Mouse (Mus musculus) kidney, embryonic 16.5 days (tissue): ENCODE data around the gene Gamt. TPM values are rescaled to one million over a fixed set of nuclear protein-coding genes. Genes with fewer than 3 reads are reported as not detected.

Experiments used
- ATAC-seq: fragments of 200-750 bp; cut with Nextera tagmentation; 2 replicates; pipeline ENCODE4 v1.8.0; 2017; ENCODE audit warnings: moderate TSS enrichment; ENCODE audit not compliant: low FRiP score, low TSS enrichment
- H3K27ac ChIP-seq: fragments of 300-500 bp; sonication (generic); 2 replicates; pipeline ENCODE4 v1.5.1; 2014; ENCODE audit warnings: low read length
- H3K27me3 ChIP-seq: fragments of 300-500 bp; sonication (generic); 2 replicates; pipeline ENCODE4 v1.6.1; 2014; ENCODE audit warnings: low read length, control low read depth, mixed read lengths; ENCODE audit not compliant: insufficient read depth
- H3K36me3 ChIP-seq: fragments of 300-500 bp; sonication (generic); 2 replicates; pipeline ENCODE4 v1.6.1; 2014; ENCODE audit warnings: low read length, control low read depth, mixed read lengths; ENCODE audit not compliant: insufficient read depth
- H3K4me1 ChIP-seq: fragments of 300-500 bp; sonication (generic); 2 replicates; pipeline ENCODE4 v1.6.1; 2014; ENCODE audit warnings: low read length, control low read depth, mixed read lengths; ENCODE audit not compliant: insufficient read depth
- H3K4me2 ChIP-seq: fragments of 300-500 bp; sonication (generic); replicated peaks from 2 replicates; pipeline ENCODE4 v1.6.1; 2014; ENCODE audit warnings: low read depth, low read length
- H3K4me3 ChIP-seq: fragments of 300-500 bp; sonication (generic); 2 replicates; pipeline ENCODE4 v1.5.1; 2014; ENCODE audit warnings: mild to moderate bottlenecking, low read length
- H3K9ac ChIP-seq: fragments of 300-500 bp; sonication (generic); replicated peaks from 2 replicates; pipeline ENCODE4 v1.6.1; 2014; ENCODE audit warnings: low read length
- H3K9me3 ChIP-seq: fragments of 300-500 bp; sonication (generic); 2 replicates; pipeline ENCODE4 v1.6.1; 2016; ENCODE audit warnings: low read length, control low read depth
- WGBS: fragments of 180-500 bp; shearing (Covaris S2); extraction: QIAGEN DNeasy Blood & Tissue Kit; methylation state at CpG from one replicate; pipeline ENCODE4 v1.1.7; 2014; 5-methylcytosine and 5-hydroxymethylcytosine counted together
- polyA plus RNA-seq: library from polyadenylated mRNA; unstranded; fragments of >200 nt; fragmentation: Nextera tagmentation; extraction: Ambion mirVana; gene quantifications from 2 replicates; pipeline ENCODE4 v1.2.1, GENCODE M21; 2015

Gamt gene
- polyA plus RNA-seq, 1 experiment from 2014 or later: 38.3 TPM

GRCm38 (mm10) chr10:80298571-80299281 is 37.9 kb upstream of the Gamt start:
- Histone ChIP-seq H3K4me2 (peak overlapping the region; percentile 4; the same call in 1 of the 2 replicates), H3K9me3 (no peaks in the 10 kb centered on the region), H3K9ac (no peak overlapping the region), H3K36me3 (peaks cover 12% of the 10 kb centered on the region), H3K4me3 (no peak overlapping the region; the same call in 1 of the 2 replicates), H3K27ac (no peak overlapping the region), H3K4me1 (peaks cover 16% of the 10 kb centered on the region), H3K27me3 (peaks cover 52% of the 10 kb centered on the region)
- ATAC-seq: no peak
- WGBS: 5% methylated on average over 26 of the region's 26 CpGs

DNA sequence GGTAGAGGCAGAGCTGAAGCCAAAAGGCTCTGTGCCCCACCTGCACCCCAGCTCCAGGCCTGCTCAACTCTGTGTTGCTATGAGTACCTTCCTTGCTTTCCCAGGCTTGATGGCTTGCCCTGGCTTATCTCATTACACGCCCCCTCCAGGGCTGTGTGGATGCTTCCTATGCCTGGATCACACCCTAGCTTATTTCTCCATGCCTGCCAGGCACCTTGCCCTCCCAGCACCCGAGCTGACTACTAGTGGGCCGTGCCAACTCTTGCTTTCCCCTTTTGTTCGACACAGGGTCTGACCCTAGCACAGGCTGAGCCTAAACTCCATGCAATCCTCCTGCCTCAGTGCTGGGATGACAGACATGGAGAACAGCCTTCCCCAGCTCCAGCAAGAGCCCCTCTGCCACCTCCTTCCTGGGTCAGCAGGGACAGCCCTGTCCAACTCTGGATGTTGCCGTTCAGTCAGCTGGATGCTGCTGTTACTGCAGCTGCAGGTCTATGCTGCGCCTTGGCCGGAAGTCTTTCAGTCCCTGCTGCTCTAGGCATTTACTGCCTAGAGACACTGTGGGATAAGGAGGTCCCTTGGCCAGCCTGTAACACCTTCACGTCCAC is 36.8 kb upstream of the Gamt start:
- Histone ChIP-seq H3K36me3 (peaks cover 15% of the 10 kb centered on the region), H3K4me3 (no peak overlapping the region), H3K9me3 (no peaks in the 10 kb centered on the region), H3K27me3 (peaks cover 50% of the 10 kb centered on the region), H3K4me2 (no peak overlapping the region), H3K4me1 (peaks cover 21% of the 10 kb centered on the region), H3K27ac (no peak overlapping the region), H3K9ac (no peak overlapping the region)
- ATAC-seq: no peak
- WGBS: 73% methylated on average over 8 of the region's 8 CpGs

- H3K27me3 ChIP-seq: peaks cover 47% of the 10 kb centered on the region
- H3K4me1 ChIP-seq: peaks cover 16% of the 10 kb centered on the region
- ATAC-seq: no peak
- no peak overlapping the region for H3K27ac ChIP-seq
- H3K9ac ChIP-seq: no peak overlapping the region
- H3K9me3 ChIP-seq: no peaks in the 10 kb centered on the region
- H3K4me3 ChIP-seq: no peak overlapping the region
- WGBS: 78% methylated on average over 5 of the region's 5 CpGs
- peaks cover 15% of the 10 kb centered on the region for H3K36me3 ChIP-seq
- H3K4me2 ChIP-seq: no peak overlapping the region
Observed at GRCm38 (mm10) chr10:80296824-80297223, 36.0 kb upstream of the Gamt start.

DNA sequence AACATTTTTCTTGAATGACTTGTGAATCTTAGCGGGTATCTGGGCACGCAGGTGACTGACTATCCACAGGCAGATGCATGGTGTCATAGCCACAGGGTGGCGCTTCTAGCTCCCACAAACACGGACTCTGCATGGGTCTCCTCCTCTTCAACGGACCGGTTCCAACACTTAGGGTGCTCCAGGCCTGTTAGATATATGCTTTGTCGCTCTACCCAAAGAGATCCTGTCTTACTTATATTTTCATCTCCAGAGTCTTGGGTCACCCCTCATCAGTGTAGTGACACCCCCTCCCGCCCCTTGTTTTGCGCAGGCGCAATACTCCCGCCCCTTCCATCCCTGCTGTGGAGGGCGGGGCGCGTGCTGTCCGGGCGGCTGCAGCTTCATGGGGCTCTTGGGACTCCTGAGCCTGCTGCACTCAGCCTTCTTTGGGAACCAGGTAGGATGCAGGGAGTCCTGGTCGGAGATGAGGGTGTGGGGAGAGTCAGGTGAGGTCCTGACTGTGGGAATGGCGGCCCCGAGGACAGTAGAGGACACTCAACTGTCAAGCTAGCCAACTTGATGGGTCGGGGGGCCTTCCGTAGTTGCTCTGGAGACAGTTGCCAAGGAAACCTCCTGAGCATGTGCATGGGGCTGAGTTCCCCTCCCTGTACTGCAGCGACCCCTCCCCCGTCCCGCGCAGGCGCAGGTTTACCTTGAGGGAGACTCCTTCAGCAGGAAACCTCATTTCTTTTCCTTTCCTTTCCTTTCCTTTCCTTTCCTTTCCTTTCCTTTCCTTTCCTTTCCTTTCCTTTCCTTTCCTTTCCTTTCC is 35.0 kb upstream of the Gamt start, which contains the start of gene Apc2:
Gene Apc2, plus strand, starts transcription at position 360 of the 808 bp plus-strand sequence.
- Histone ChIP-seq H3K9ac (peak within 1 kb of the TSS; percentile 55), H3K4me1 (peaks cover 17% of the 10 kb centered on the region), H3K9me3 (no peaks in the 10 kb centered on the region), H3K4me3 (peak within 1 kb of the TSS; percentile 41), H3K36me3 (peaks cover 15% of the 10 kb centered on the region), H3K4me2 (peak within 1 kb of the TSS; percentile 64), H3K27me3 (peaks cover 38% of the 10 kb centered on the region), H3K27ac (0 out of 2 replicates have a peak within 1 kb of the TSS, but pooled peaks have one; percentile 3)
- ATAC-seq: peak; percentile 47
- WGBS: 1% methylated on average over 26 of the region's 26 CpGs

DNA sequence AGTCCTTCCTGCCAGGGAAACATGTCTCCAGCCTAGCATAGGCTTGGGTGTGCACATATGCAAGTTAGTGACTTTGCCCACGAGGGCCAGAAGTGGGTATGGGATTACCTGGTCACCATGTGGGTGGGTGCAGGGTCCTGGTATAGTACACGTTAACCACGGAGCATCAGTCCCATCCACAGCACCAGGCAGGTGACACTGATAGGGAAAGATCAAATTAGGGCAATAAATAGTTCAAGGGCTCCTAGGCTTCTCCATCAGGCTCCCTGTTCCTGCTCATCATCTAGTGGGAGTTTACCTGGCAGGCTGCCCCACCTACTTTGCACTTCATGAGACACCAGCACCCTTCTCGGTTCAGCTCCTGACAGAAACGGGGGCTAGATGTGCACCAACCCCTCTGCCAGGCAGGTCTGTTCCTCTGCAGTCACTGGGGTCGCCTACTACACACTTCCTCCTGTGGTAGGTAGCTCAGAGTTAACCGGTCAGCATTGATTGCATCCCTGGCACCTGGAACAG is 34.0 kb upstream of the Gamt start:
- no peak overlapping the region for H3K4me3 ChIP-seq
- peaks cover 28% of the 10 kb centered on the region for H3K27me3 ChIP-seq
- ATAC-seq: no peak
- peaks cover 15% of the 10 kb centered on the region for H3K36me3 ChIP-seq
- no peak overlapping the region for H3K9ac ChIP-seq
- H3K27ac ChIP-seq: no peak overlapping the region
- no peaks in the 10 kb centered on the region for H3K9me3 ChIP-seq
- no peak overlapping the region for H3K4me2 ChIP-seq
- peaks cover 17% of the 10 kb centered on the region for H3K4me1 ChIP-seq
- 47% methylated on average over 7 of the region's 7 CpGs for WGBS

DNA sequence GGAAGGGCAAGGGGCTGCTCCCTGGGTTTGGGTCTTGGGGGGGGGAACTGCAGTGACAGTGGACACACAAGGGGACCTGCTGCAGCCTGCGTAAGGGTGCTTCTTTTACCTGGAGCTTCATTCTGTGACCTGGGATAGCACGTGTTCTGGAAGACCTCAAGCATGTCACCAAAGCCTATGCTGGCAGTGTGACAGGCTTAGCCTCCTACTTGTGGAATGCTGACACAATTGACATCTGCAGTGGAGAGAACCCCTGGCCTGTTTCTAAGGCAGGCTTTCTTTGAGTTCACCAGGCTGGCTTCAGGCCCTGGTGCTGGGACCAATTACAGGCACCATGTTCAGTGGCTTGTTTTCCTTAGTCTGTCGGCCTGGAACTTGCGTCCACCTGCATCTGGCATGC is 33.5 kb upstream of the Gamt start:
- Histone ChIP-seq H3K9me3 (no peaks in the 10 kb centered on the region), H3K4me2 (no peak overlapping the region), H3K4me3 (no peak overlapping the region), H3K9ac (no peak overlapping the region), H3K36me3 (peaks cover 15% of the 10 kb centered on the region), H3K27ac (no peak overlapping the region), H3K27me3 (peaks cover 22% of the 10 kb centered on the region), H3K4me1 (peaks cover 17% of the 10 kb centered on the region)
- WGBS: 86% methylated on average over 4 of the region's 4 CpGs
- ATAC-seq: no peak

DNA sequence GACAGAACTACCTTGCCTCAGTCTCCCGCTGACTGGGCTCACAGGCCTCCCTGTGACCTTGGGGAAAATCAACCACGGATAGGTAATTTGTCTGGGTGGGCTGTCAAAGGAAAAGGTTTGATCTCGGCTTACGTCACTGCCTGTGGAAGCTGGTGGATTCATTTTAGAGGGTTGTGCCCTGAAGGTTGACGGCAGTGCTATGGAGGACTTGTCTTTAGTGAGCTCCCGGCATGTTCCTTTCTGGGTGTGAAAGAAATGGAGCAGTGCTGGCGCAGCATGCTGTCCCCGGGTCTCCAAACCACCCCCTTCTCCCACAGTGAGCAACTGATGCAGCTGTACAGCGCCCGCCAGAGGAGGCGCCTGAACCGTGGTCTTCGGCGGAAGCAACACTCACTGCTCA is 32.5 kb upstream of the Gamt start:
- Histone ChIP-seq H3K4me1 (peaks cover 17% of the 10 kb centered on the region), H3K4me3 (peak overlapping the region; percentile 97), H3K27ac (peak overlapping the region; percentile 87; the same call in 1 of the 2 replicates), H3K27me3 (peaks cover 13% of the 10 kb centered on the region), H3K9me3 (no peaks in the 10 kb centered on the region), H3K9ac (peak overlapping the region; percentile 99), H3K36me3 (peaks cover 19% of the 10 kb centered on the region), H3K4me2 (peak overlapping the region; percentile 82)
- no peak for ATAC-seq
- 20% methylated on average over 14 of the region's 14 CpGs for WGBS

DNA sequence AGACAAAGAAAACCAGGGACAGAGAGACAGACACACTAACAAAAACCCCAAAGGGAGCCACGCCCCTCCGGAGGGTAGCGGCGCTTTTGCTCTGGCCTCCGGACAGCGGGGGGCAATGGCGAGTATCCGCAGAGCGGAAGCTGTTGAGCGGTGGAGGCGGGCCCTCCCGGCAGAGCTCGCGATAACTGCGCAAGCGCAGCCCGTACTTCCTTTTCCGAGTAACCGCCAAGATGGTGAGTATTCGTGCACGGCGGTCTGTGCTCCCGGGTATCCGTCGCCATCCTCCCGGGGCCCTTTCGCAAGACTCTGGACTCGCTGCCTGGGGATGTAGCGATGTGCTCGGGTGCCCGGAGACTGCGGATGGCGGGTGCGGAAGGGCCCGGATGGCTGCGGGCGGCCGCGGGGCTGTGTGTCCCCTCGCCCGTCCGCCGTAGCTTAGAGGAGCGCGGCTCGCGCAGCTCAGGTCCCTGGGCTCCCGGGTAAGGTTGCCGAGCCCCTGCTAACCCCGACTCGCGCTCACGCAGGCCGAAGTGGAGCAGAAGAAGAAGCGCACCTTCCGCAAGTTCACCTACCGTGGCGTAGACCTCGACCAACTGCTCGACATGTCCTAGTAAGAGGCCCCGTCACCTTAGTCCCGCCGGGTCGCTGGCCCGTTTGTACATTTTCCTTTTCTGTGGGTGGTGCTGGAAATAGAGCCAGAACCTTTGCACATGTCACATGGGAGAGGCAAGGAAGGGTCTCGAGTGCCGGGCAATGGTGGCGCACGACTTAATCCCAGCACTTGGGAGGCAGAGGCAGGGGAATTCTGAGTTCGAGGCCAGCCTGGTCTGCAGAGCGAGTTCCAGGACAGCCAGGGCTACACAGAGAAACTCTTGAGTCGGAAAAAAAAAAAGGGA is 31.7 kb upstream of the Gamt start, which contains the start of gene Rps15:
Gene Rps15, plus strand, starts transcription at position 203 of the 896 bp plus-strand sequence.
- H3K4me2 ChIP-seq: peak within 1 kb of the TSS; percentile 82
- H3K36me3 ChIP-seq: peaks cover 26% of the 10 kb centered on the region
- WGBS: under 1% methylated on average over 72 of the region's 72 CpGs
- peak; percentile 89 for ATAC-seq
- H3K9me3 ChIP-seq: no peaks in the 10 kb centered on the region
- peaks cover 17% of the 10 kb centered on the region for H3K4me1 ChIP-seq
- peak within 1 kb of the TSS; percentile 97 for H3K4me3 ChIP-seq
- peak within 1 kb of the TSS; percentile 87 for H3K27ac ChIP-seq
- H3K9ac ChIP-seq: peak within 1 kb of the TSS; percentile 99
- H3K27me3 ChIP-seq: peaks cover 5% of the 10 kb centered on the region; the same call in 1 of the 2 replicates

- H3K27me3 ChIP-seq: no peaks in the 10 kb centered on the region
- H3K9me3 ChIP-seq: no peaks in the 10 kb centered on the region
- H3K27ac ChIP-seq: no peak overlapping the region
- ATAC-seq: no peak
- H3K9ac ChIP-seq: no peak overlapping the region
- H3K4me2 ChIP-seq: no peak overlapping the region
- 66% methylated on average over 8 of the region's 8 CpGs for WGBS
- H3K36me3 ChIP-seq: peaks cover 47% of the 10 kb centered on the region
- peaks cover 9% of the 10 kb centered on the region for H3K4me1 ChIP-seq
- H3K4me3 ChIP-seq: no peak overlapping the region
Observed at GRCm38 (mm10) chr10:80288657-80289056, 27.8 kb upstream of the Gamt start.
